Mouse (Mus musculus): Measurements from ENCODE around the gene Iqgap2. TPM values are rescaled to one million over a fixed set of nuclear protein-coding genes. Genes with fewer than 3 reads are reported as not detected.

The Iqgap2 gene
- total and polyA plus RNA-seq, 3 experiments = 0.27 to 0.32 TPM; not detected in 1

DNA sequence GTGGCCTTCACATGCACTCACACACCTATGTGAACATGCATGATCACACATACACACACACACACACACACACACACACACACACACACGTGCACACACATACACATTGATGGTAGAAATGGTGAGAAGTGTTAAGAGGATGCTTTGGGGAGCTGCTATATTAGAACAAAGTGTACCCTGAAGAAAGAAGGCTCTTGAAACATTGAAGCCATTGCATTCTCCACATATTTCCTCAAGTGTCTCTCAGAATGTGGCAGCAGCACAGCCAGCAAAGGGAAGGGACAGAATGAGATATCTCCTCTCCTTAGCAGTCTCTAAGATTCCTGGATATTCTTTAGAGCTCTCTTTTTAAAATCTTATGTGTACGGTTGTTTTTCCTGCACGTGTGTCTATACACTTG is 270.2 kb downstream of the Iqgap2 start:
- no peak for DNase-seq (ENCODE audit: low read depth, low spot score)
- Histone ChIP-seq H3K27ac (ENCODE audit: control insufficient read depth, low read depth, low read length) (no peak overlapping the region), H3K9me3 (replicated peaks; ENCODE audit: insufficient read depth, low read length) (no peaks in the 10 kb centered on the region), H3K4me1 (ENCODE audit: control insufficient read depth in 1 of 2, insufficient read depth in 2 of 2, low read length in 2 of 2) (no peaks in the 10 kb centered on the region; a peak in 1 of 4 replicates), H3K36me3 (ENCODE audit: control insufficient read depth in 1 of 2, insufficient read depth in 2 of 2, low read length in 2 of 2) (peaks cover 0 to 3% of the 10 kb centered on the region in 2 experiments; a peak in 2 of 4 replicates), H3K79me2 (ENCODE audit: control insufficient read depth, insufficient read depth, low read length, poor library complexity) (peaks cover 9% of the 10 kb centered on the region), H3K4me3 (ENCODE audit: control insufficient read depth in 1 of 2, insufficient read depth in 1 of 2, low read depth in 2 of 2, low read length in 2 of 2) (no peak overlapping the region), H3K9ac (ENCODE audit: control insufficient read depth, low read depth, low read length, poor library complexity, severe bottlenecking) (no peak overlapping the region), H3K27me3 (ENCODE audit: control insufficient read depth in 1 of 2, insufficient read depth in 2 of 2, low read length in 2 of 2) (no peaks in the 10 kb centered on the region)
- TF ChIP-seq TBP (IDR thresholded peaks at IDR 0.05; ENCODE audit: low read depth, low read length) (no peak), NELFE (IDR thresholded peaks at IDR 0.05; ENCODE audit: low read depth, low read length) (no peak), EP300 (IDR thresholded peaks at IDR 0.05; ENCODE audit: low read depth in 1 of 2, low read length in 2 of 2) (no peak), TCF12 (IDR thresholded peaks at IDR 0.05; ENCODE audit: low read depth, low read length) (no peak), RAD21 (IDR thresholded peaks at IDR 0.05; ENCODE audit: low read depth, low read length) (no peak), RCOR1 (IDR thresholded peaks at IDR 0.05; ENCODE audit: low read depth, low read length) (no peak), SIN3A (IDR thresholded peaks at IDR 0.05; ENCODE audit: low read length) (no peak), CHD2 (IDR thresholded peaks at IDR 0.05; ENCODE audit: low read length) (no peak), ZMIZ1 (IDR thresholded peaks at IDR 0.05; ENCODE audit: low read depth, low read length) (no peak), BHLHE40 (IDR thresholded peaks at IDR 0.05; ENCODE audit: borderline replicate concordance, low read depth, low read length) (no peak)

DNA sequence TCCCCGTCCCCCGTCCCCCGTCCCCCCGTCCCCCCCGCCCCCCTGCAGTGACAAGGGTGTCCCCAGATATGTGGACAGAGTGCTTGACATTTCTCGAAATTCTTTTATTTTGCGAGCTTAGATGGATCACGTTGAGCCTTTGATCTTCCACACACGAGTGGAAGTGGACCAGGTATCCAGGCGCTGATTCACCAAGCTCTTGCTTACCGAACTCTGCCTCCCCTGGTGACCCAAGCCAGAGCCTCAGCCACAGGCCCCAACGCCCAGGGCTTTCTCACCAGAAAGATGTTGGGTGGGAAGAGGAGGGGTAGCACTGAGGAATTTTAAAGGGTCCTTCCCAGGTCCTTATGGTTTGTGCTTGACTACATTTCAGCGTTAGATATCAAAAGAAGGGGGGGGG is 272.9 kb downstream of the Iqgap2 start:
- peaks cover 2 to 9% of the 10 kb centered on the region in 2 experiments; a peak in 3 of 4 replicates for H3K4me1 ChIP-seq (ENCODE audit: control insufficient read depth in 1 of 2, insufficient read depth in 2 of 2, low read length in 2 of 2)
- TF ChIP-seq ZC3H11A (IDR thresholded peaks at IDR 0.05; ENCODE audit: low read depth, low read length) = no peak
- peaks cover 23% of the 10 kb centered on the region for H3K79me2 ChIP-seq (ENCODE audit: control insufficient read depth, insufficient read depth, low read length, poor library complexity)
- no peak overlapping the region for H3K9ac ChIP-seq (ENCODE audit: control insufficient read depth, low read depth, low read length, poor library complexity, severe bottlenecking)
- DNase-seq (ENCODE audit: low read depth, low spot score) = no peak
- no peaks in the 10 kb centered on the region for H3K9me3 ChIP-seq (replicated peaks; ENCODE audit: insufficient read depth, low read length)
- no peak overlapping the region for H3K27ac ChIP-seq (ENCODE audit: control insufficient read depth, low read depth, low read length)
- peaks cover 0 to 10% of the 10 kb centered on the region in 2 experiments; a peak in 2 of 4 replicates for H3K36me3 ChIP-seq (ENCODE audit: control insufficient read depth in 1 of 2, insufficient read depth in 2 of 2, low read length in 2 of 2)
- peak overlapping the region in 1 of 2 experiments; percentile 16; a peak in 2 of 4 replicates for H3K4me3 ChIP-seq (ENCODE audit: control insufficient read depth in 1 of 2, insufficient read depth in 1 of 2, low read depth in 2 of 2, low read length in 2 of 2)
- no peaks in the 10 kb centered on the region for H3K27me3 ChIP-seq (ENCODE audit: control insufficient read depth in 1 of 2, insufficient read depth in 2 of 2, low read length in 2 of 2)

DNA sequence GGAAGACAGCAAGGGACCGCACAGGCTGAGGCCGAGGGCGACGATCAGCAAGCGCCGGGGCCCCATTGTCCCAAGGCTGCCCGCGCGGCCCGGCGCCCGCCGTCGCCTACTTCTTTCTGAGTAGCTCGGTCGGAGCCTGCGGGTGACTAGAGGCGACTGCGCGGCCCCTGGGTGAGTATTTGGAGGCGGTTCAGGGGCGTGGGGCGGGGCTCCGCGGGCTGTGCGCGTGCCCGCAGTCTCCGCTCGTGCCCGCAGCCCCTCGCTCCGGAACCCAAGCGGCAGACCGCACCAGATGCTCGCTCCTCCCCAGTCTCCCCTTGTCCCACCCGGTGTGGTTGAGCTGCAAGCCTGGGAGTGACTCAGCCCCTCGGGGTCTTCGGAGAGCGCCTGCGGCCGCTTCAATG is 273.4 kb downstream of the Iqgap2 start, which contains the start of gene F2r:
Gene F2r (minus strand): TSS at position 179 of the 404 bp plus-strand sequence.
- no peaks in the 10 kb centered on the region for H3K9me3 ChIP-seq (replicated peaks; ENCODE audit: insufficient read depth, low read length)
- peaks cover 0 to 10% of the 10 kb centered on the region in 2 experiments; a peak in 2 of 4 replicates for H3K36me3 ChIP-seq (ENCODE audit: control insufficient read depth in 1 of 2, insufficient read depth in 2 of 2, low read length in 2 of 2)
- peaks cover 23% of the 10 kb centered on the region for H3K79me2 ChIP-seq (ENCODE audit: control insufficient read depth, insufficient read depth, low read length, poor library complexity)
- H3K27me3 ChIP-seq (ENCODE audit: control insufficient read depth in 1 of 2, insufficient read depth in 2 of 2, low read length in 2 of 2) = no peaks in the 10 kb centered on the region
- H3K4me1 ChIP-seq (ENCODE audit: control insufficient read depth in 1 of 2, insufficient read depth in 2 of 2, low read length in 2 of 2) = peaks cover 2 to 9% of the 10 kb centered on the region in 2 experiments; a peak in 3 of 4 replicates
- peak within 1 kb of the TSS; percentile 73 for H3K27ac ChIP-seq (ENCODE audit: control insufficient read depth, low read depth, low read length)
- H3K9ac ChIP-seq (ENCODE audit: control insufficient read depth, low read depth, low read length, poor library complexity, severe bottlenecking) = peak within 1 kb of the TSS; percentile 77
- H3K4me3 ChIP-seq (ENCODE audit: control insufficient read depth in 1 of 2, insufficient read depth in 1 of 2, low read depth in 2 of 2, low read length in 2 of 2) = peak within 1 kb of the TSS; percentile 92 to 99
- peak; percentile 91 for DNase-seq (ENCODE audit: low read depth, low spot score)
- TF ChIP-seq MEF2A (IDR thresholded peaks at IDR 0.05; ENCODE audit: extremely low read depth, insufficient replicate concordance, low read depth, low read length, poor library complexity, severe bottlenecking) (no peak), MYB (IDR thresholded peaks at IDR 0.05; ENCODE audit: low read depth, low read length) (no peak), POLR2A (IDR thresholded peaks at IDR 0.05; ENCODE audit: control insufficient read depth in 1 of 2, insufficient read depth in 1 of 2, low read depth in 1 of 2, low read length in 2 of 2, poor library complexity in 1 of 2) (peak; percentile 74 to 83; a peak in 3 of 4 replicates), USF1 (IDR thresholded peaks at IDR 0.05; ENCODE audit: low read depth, low read length) (no peak), NELFE (IDR thresholded peaks at IDR 0.05; ENCODE audit: low read depth, low read length) (peak; percentile 74), USF2 (IDR thresholded peaks at IDR 0.05; ENCODE audit: borderline replicate concordance in 1 of 2, insufficient read depth in 1 of 2, low read depth in 1 of 2, low read length in 2 of 2) (no peak), BHLHE40 (IDR thresholded peaks at IDR 0.05; ENCODE audit: borderline replicate concordance, low read depth, low read length) (no peak), CHD1 (IDR thresholded peaks at IDR 0.05; ENCODE audit: low read depth, low read length) (peak; percentile 68; the same call in 1 of the 2 replicates), SMC3 (IDR thresholded peaks at IDR 0.05; ENCODE audit: low read depth, low read length) (no peak), MYC (IDR thresholded peaks at IDR 0.05; ENCODE audit: low read depth, low read length) (no peak), ZC3H11A (IDR thresholded peaks at IDR 0.05; ENCODE audit: low read depth, low read length) (no peak), CTCF (IDR thresholded peaks at IDR 0.05 in 2 of 3, conservative IDR thresholded peaks at IDR 0.05 in 1 of 3; ENCODE audit: control insufficient read depth in 1 of 3, insufficient read depth in 1 of 3, low read depth in 2 of 3, low read length in 3 of 3, poor library complexity in 1 of 3, severe bottlenecking in 1 of 3) (no peak), EP300 (IDR thresholded peaks at IDR 0.05; ENCODE audit: low read depth in 1 of 2, low read length in 2 of 2) (no peak), MXI1 (IDR thresholded peaks at IDR 0.05; ENCODE audit: low read depth, low read length) (peak; percentile 71), GABPA (IDR thresholded peaks at IDR 0.05; ENCODE audit: low read depth, low read length) (no peak), MAFK (IDR thresholded peaks at IDR 0.05; ENCODE audit: borderline replicate concordance, low read depth, low read length) (no peak), UBTF (IDR thresholded peaks at IDR 0.05; ENCODE audit: borderline replicate concordance, insufficient read depth, low read depth, low read length) (peak; percentile 96), RCOR1 (IDR thresholded peaks at IDR 0.05; ENCODE audit: low read depth, low read length) (peak; percentile 19; the same call in 1 of the 2 replicates), MAZ (IDR thresholded peaks at IDR 0.05; ENCODE audit: low read depth, low read length) (no peak)
